Mouse (Mus musculus) midbrain, embryonic 11.5 days (tissue): ENCODE data around the gene Rsu1. TPM values are rescaled to one million over a fixed set of nuclear protein-coding genes. Genes with fewer than 3 reads are reported as not detected.

Experiments
- ATAC-seq: fragments of 200-750 bp; cut with Nextera tagmentation; 2 replicates; pipeline ENCODE4 v1.8.0; 2017; ENCODE audit warnings: moderate TSS enrichment, moderate library complexity; ENCODE audit not compliant: low FRiP score
- DNase-seq: peaks from one replicate; pipeline ENCODE4 v3.0.0; 2015; ENCODE audit warnings: low spot score; ENCODE audit errors: missing footprints
- H3K27ac ChIP-seq: fragments of 300-500 bp; sonication (generic); 2 replicates; pipeline ENCODE4 v1.5.1; 2014; ENCODE audit warnings: low read depth, low read length
- H3K27me3 ChIP-seq: fragments of 300-500 bp; sonication (generic); 2 replicates; pipeline ENCODE4 v1.6.1; 2014; ENCODE audit warnings: mild to moderate bottlenecking, low read length, moderate library complexity, mixed read lengths; ENCODE audit not compliant: control insufficient read depth, insufficient read depth
- H3K36me3 ChIP-seq: fragments of 300-500 bp; sonication (generic); 2 replicates; pipeline ENCODE4 v1.6.1; 2014; ENCODE audit warnings: mild to moderate bottlenecking, low read length, moderate library complexity, mixed read lengths; ENCODE audit not compliant: control insufficient read depth, insufficient read depth
- H3K4me1 ChIP-seq: fragments of 300-500 bp; sonication (generic); 2 replicates; pipeline ENCODE4 v1.6.1; 2014; ENCODE audit warnings: low read length; ENCODE audit not compliant: control insufficient read depth, insufficient read depth
- H3K4me2 ChIP-seq: fragments of 300-500 bp; sonication (generic); 2 replicates; pipeline ENCODE4 v1.6.1; 2014; ENCODE audit warnings: mild to moderate bottlenecking, moderate library complexity
- H3K4me3 ChIP-seq: fragments of 300-500 bp; sonication (generic); 2 replicates; pipeline ENCODE4 v1.5.1; 2014; ENCODE audit warnings: low read depth, low read length
- H3K9ac ChIP-seq: fragments of 300-500 bp; sonication (generic); 2 replicates; pipeline ENCODE4 v1.6.1; 2014; ENCODE audit warnings: low read length
- H3K9me3 ChIP-seq: fragments of 300-500 bp; sonication (generic); 2 replicates; pipeline ENCODE4 v1.6.1; 2016; ENCODE audit warnings: low read length; ENCODE audit not compliant: control insufficient read depth
- WGBS: fragments of 180-500 bp; shearing (Covaris S2); extraction: QIAGEN DNeasy Blood & Tissue Kit; methylation state at CpG from one replicate; pipeline ENCODE4 v1.1.7; 2014; 5-methylcytosine and 5-hydroxymethylcytosine counted together
- polyA plus RNA-seq: library from polyadenylated mRNA; unstranded; fragments of >200 nt; fragmentation: Nextera tagmentation; extraction: Ambion mirVana; gene quantifications from 2 replicates; pipeline ENCODE4 v1.2.1, GENCODE M21; 2014

The Rsu1 gene
- polyA plus RNA-seq, 1 experiment from 2014 or later, result 73.1 TPM

- Histone ChIP-seq H3K4me3 (no peak overlapping the region), H3K4me1 (no peaks in the 10 kb centered on the region), H3K4me2 (no peak overlapping the region), H3K27ac (no peak overlapping the region), H3K36me3 (no peaks in the 10 kb centered on the region), H3K9me3 (no peaks in the 10 kb centered on the region), H3K9ac (no peak overlapping the region), H3K27me3 (no peaks in the 10 kb centered on the region)
- 87% methylated on average over 2 of the region's 2 CpGs for WGBS
- DNase-seq (no peak), ATAC-seq (no peak)
These were observed 109.5 kb downstream of the Rsu1 start for GRCm38 (mm10) chr2:13161717-13162116.

- DNase-seq, result no peak
- no peak for ATAC-seq
- Histone ChIP-seq H3K27me3 (no peaks in the 10 kb centered on the region), H3K4me2 (no peak overlapping the region), H3K4me1 (no peaks in the 10 kb centered on the region), H3K9me3 (no peaks in the 10 kb centered on the region), H3K36me3 (no peaks in the 10 kb centered on the region), H3K27ac (no peak overlapping the region), H3K9ac (no peak overlapping the region), H3K4me3 (no peak overlapping the region)
- 93% methylated on average over 6 of the region's 6 CpGs for WGBS
These were observed 126.0 kb downstream of the Rsu1 start for GRCm38 (mm10) chr2:13145245-13145644.

GRCm38 (mm10) chr2:13134890-13135289 lies 136.3 kb downstream of the Rsu1 start:
- 77% methylated on average over 2 of the region's 2 CpGs for WGBS
- H3K9ac ChIP-seq, result no peak overlapping the region
- no peak overlapping the region for H3K27ac ChIP-seq
- no peaks in the 10 kb centered on the region for H3K27me3 ChIP-seq
- ATAC-seq (no peak), DNase-seq (peak; percentile 21)
- H3K9me3 ChIP-seq, result no peaks in the 10 kb centered on the region
- H3K4me2 ChIP-seq, result no peak overlapping the region
- H3K4me3 ChIP-seq, result no peak overlapping the region
- H3K4me1 ChIP-seq, result peaks cover 3% of the 10 kb centered on the region; the same call in 1 of the 2 replicates
- H3K36me3 ChIP-seq, result no peaks in the 10 kb centered on the region

GRCm38 (mm10) chr2:13132841-13133240 lies 138.4 kb downstream of the Rsu1 start:
- WGBS, result 89% methylated on average over 8 of the region's 8 CpGs
- peaks cover 7% of the 10 kb centered on the region for H3K4me1 ChIP-seq
- no peaks in the 10 kb centered on the region for H3K9me3 ChIP-seq
- H3K4me2 ChIP-seq, result no peak overlapping the region
- no peak overlapping the region for H3K27ac ChIP-seq
- no peak overlapping the region for H3K4me3 ChIP-seq
- ATAC-seq (no peak), DNase-seq (peak; percentile 61)
- no peaks in the 10 kb centered on the region for H3K36me3 ChIP-seq
- H3K27me3 ChIP-seq, result no peaks in the 10 kb centered on the region
- H3K9ac ChIP-seq, result no peak overlapping the region

- Histone ChIP-seq H3K27me3 (no peaks in the 10 kb centered on the region), H3K4me1 (peaks cover 7% of the 10 kb centered on the region), H3K27ac (no peak overlapping the region), H3K9ac (no peak overlapping the region), H3K4me3 (no peak overlapping the region), H3K9me3 (no peaks in the 10 kb centered on the region), H3K36me3 (no peaks in the 10 kb centered on the region), H3K4me2 (no peak overlapping the region)
- no peak for DNase-seq
- WGBS, result 87% methylated on average over 8 of the region's 8 CpGs
- no peak for ATAC-seq
These were observed 138.8 kb downstream of the Rsu1 start for GRCm38 (mm10) chr2:13132406-13132805.

GRCm38 (mm10) chr2:13129859-13130258 lies 141.4 kb downstream of the Rsu1 start:
- Histone ChIP-seq H3K36me3 (no peaks in the 10 kb centered on the region), H3K4me1 (peaks cover 7% of the 10 kb centered on the region), H3K9ac (no peak overlapping the region), H3K4me3 (no peak overlapping the region), H3K27me3 (no peaks in the 10 kb centered on the region), H3K4me2 (no peak overlapping the region), H3K27ac (no peak overlapping the region), H3K9me3 (no peaks in the 10 kb centered on the region)
- WGBS, result 61% methylated on average over 10 of the region's 10 CpGs
- peak; percentile 72 for ATAC-seq
- peak; percentile 78 for DNase-seq

GRCm38 (mm10) chr2:13129337-13129736 lies 141.9 kb downstream of the Rsu1 start:
- H3K4me1 ChIP-seq, result peaks cover 7% of the 10 kb centered on the region
- ATAC-seq (no peak), DNase-seq (peak; percentile 77)
- WGBS, result 56% methylated on average over 10 of the region's 10 CpGs
- H3K27ac ChIP-seq, result no peak overlapping the region
- H3K9ac ChIP-seq, result no peak overlapping the region
- no peak overlapping the region for H3K4me2 ChIP-seq
- H3K4me3 ChIP-seq, result no peak overlapping the region
- no peaks in the 10 kb centered on the region for H3K27me3 ChIP-seq
- H3K36me3 ChIP-seq, result no peaks in the 10 kb centered on the region
- no peaks in the 10 kb centered on the region for H3K9me3 ChIP-seq

GRCm38 (mm10) chr2:13120461-13120860 lies 150.8 kb downstream of the Rsu1 start:
- H3K4me3 ChIP-seq, result no peak overlapping the region
- no peak overlapping the region for H3K9ac ChIP-seq
- H3K9me3 ChIP-seq, result no peaks in the 10 kb centered on the region
- WGBS, result 74% methylated on average over 5 of the region's 5 CpGs
- ATAC-seq, result no peak
- no peak overlapping the region for H3K27ac ChIP-seq
- DNase-seq, result peak; percentile 76
- H3K27me3 ChIP-seq, result no peaks in the 10 kb centered on the region
- no peaks in the 10 kb centered on the region for H3K4me1 ChIP-seq
- no peaks in the 10 kb centered on the region for H3K36me3 ChIP-seq
- H3K4me2 ChIP-seq, result no peak overlapping the region

- Histone ChIP-seq H3K4me1 (no peaks in the 10 kb centered on the region), H3K9ac (no peak overlapping the region), H3K4me3 (no peak overlapping the region), H3K9me3 (no peaks in the 10 kb centered on the region), H3K4me2 (no peak overlapping the region), H3K36me3 (no peaks in the 10 kb centered on the region), H3K27me3 (no peaks in the 10 kb centered on the region), H3K27ac (no peak overlapping the region)
- ATAC-seq (no peak), DNase-seq (peak; percentile 57)
- WGBS, result 62% methylated on average over 4 of the region's 4 CpGs
These were observed 153.3 kb downstream of the Rsu1 start for GRCm38 (mm10) chr2:13117896-13118295.

GRCm38 (mm10) chr2:13106531-13106930 lies 164.7 kb downstream of the Rsu1 start:
- Histone ChIP-seq H3K36me3 (no peaks in the 10 kb centered on the region), H3K9me3 (no peaks in the 10 kb centered on the region), H3K27me3 (no peaks in the 10 kb centered on the region), H3K4me3 (no peak overlapping the region), H3K4me1 (no peaks in the 10 kb centered on the region), H3K27ac (no peak overlapping the region), H3K4me2 (no peak overlapping the region), H3K9ac (no peak overlapping the region)
- peak; percentile 65 for DNase-seq
- no peak for ATAC-seq
- 33% methylated on average over 4 of the region's 4 CpGs for WGBS
